Mouse (Mus musculus): ENCODE measurements around the gene Rpl9.

The Rpl9 gene

DNA sequence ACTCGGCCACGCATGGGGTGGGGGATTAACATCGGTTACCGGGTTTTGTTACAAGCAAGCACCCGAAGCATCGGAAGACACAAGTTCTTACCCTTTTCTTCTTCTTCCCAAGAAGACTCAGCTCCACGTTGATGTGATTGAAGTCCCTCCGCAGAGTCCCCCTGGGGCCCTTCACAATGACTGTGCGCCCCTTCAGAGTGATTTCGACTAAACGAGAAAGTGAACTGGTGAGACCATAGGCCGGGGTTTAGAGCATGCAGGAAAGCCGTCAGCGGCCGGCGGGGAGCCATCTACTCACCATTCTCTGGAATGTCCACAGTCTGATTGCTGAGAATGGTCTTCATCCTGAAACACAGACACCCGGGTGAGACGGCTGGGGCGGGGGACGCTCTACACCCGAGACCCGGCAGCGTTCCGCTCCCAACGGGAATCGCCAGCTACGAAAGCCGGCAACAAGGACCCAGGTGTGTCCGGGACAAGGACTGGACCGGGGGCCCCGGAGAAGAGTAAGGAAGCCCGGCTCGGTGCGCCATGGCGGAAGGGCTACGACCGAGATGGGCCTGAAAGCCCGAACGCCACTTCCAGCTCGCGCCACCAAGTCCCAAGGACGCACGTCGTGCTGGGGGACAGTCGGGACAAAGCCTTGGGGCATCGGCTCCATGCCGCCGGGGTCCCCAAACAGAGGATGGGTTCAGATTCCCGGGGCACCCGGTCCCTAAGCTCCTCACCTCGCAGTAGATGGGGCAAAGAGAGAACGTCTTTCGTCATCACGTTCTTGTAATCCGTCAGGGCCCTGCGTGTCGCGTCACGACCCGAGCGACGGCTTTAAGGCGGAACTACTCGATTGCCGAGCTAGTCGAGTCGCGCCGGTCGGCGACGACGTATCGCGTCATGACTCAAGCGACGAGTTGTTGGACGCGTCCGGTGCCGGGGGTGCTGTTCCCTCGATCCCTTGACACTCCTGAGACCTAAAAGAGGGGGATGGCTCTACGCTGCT is at the start of gene Rpl9, which contains the start of gene Lias:
Gene Rpl9 (minus strand): TSS at position 797 of the 997 bp plus-strand sequence.
Gene Lias (plus strand): TSS at position 850 of the 997 bp plus-strand sequence.
- in situ Hi-C loops (cut with MseI, MboI) = no loop called here

DNA sequence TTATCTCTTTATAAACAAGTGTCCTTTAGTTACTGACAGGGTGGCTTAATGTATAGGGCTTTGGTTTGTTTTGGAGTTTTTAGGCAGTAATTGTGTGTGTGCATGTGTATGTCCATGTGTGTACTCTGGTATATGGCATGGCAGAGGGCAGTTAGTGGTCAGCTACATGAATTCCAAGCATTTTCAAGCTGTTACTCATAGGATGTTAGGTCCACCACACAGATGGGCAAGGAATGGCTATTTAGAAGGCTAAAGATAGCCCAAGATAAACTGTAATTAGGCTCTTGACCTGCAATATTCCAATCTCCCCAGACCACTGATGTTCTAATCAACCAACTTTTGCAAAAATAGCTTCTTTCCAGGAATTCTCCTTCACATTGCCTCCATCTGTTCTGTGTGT is 46.8 kb upstream of the Rpl9 start:
- in situ Hi-C loops (cut with MseI, MboI) = no loop called here

DNA sequence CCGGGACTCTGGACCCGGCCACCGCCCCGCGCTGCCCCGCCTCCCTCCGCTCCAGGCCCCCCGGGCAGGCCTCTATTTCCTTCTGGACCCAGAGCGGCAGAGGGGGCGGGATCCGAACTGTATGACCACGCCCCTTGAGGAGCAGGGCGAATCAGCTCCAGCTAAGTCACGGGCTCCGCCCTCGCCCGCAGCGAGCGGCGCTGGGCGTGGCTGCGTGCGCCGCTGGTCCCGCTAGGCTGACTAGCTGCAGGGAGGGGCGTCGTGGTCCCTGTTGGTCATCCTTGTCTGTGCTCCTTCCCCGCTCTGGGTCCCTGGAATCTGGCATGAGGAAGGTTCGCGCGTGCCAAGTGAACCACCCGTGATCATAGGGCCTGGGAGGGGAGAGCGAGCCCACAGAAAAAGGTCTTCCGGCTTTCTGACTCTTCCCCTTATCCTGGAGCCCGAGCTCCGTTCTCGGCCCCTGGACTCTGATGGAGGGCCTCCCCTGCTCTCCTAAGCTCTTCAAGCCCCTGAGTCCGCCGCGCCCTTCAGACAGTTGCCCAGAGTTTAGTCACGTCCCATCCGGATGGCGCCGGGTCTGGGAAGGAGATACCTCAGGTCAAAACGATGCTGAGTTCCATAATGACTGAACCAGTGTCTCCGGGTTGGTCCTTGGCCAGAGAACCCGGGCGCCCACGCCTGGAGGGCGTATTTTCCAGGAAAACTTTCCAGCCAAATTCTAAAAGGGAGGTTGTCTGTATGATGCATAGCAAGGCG is 44.7 kb upstream of the Rpl9 start, which contains the start of gene Ugdh:
Gene Ugdh (minus strand): TSS at position 144 of the 756 bp plus-strand sequence.
- in situ Hi-C loops (cut with MseI, MboI) = no loop called here

GRCm38 (mm10) chr5:65435363-65435805 is 44.1 kb upstream of the Rpl9 start:
- in situ Hi-C loops (cut with MseI, MboI) = no loop called here

GRCm38 (mm10) chr5:65434471-65435362 is 43.5 kb upstream of the Rpl9 start:
- in situ Hi-C loops (cut with MseI, MboI) = no loop called here

DNA sequence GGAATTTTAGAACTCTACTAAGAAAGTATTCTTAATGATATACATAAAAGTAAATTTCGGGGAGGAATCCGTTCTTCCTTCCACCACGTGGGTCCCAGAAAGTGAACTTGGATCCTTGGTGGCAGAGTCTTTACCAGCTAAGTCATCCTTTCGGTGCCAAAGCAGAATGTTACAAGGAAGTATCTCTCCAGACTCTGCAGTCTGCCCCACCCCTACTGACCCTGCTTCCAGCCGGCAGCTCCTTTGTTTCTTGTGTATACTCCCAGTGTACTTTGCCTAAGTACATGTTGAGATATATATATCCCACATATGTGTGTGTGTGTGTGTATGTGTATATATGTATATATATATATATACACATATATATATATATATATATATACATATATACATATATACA is 38.2 kb upstream of the Rpl9 start:
- in situ Hi-C loops (cut with MseI, MboI) = no loop called here

GRCm38 (mm10) chr5:65428321-65428720 is 37.1 kb upstream of the Rpl9 start:
- in situ Hi-C loops (cut with MseI, MboI) = no loop called here

DNA sequence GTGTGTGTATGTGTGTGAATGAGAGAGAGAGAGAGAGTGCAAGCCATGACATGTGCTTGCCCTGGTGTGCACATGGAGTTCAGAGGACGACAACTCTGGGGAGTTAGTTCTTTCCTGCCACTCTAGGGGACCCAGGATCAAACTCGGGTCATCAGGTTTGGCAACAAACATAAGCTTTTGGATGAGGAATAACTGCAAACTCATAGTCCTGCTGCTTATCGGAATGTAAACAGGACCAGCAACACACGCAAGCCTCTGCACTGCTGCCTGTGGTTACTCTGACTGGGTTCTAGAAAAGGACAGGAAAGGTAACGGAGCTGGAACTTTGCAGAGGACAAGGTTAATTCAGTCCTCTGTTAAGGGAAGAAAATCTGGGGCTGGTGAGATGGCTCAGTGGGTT is 34.0 kb upstream of the Rpl9 start:
- in situ Hi-C loops (cut with MseI, MboI) = no loop called here

DNA sequence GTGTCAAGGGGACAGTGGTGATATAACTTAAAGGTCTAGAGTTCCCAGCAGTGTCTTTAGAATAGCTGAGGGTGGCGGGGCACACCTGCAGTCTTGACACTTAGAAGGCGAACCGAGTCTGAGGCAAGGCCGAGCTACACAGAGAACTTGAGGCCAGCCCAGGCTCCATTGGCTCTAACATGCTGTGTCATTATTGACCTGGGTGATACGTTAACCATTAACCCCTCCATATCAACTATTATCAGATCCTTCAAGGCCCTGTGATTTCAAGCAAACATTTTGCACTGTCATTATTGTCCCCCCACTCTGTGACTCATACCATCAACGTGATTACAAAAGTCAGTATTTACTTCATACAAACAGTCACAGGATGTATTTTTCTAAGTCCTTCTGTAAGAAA is 33.0 kb upstream of the Rpl9 start:
- in situ Hi-C loops (cut with MseI, MboI) = no loop called here

GRCm38 (mm10) chr5:65422803-65423202 is 31.6 kb upstream of the Rpl9 start:
- in situ Hi-C loops (cut with MseI, MboI) = no loop called here

DNA sequence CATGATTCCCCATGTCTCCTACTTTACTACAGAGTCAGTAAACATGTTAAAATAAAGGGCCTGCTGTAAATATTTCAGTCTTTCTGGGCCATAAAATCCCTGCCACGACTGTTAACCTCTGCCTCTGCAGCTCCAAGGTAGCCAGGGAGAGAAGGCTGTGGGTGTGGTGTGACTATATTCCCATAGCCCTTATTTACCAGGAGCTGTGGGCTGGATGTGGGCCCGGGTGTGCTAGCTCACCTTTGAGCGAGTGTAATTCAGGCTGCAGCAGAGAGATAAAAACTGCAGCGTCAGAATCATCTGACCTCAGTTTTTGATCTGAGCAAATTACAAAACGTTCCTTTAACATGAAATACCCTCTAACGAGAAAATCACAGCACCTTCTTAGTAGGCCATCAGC is 29.6 kb upstream of the Rpl9 start:
- in situ Hi-C loops (cut with MseI, MboI) = no loop called here

DNA sequence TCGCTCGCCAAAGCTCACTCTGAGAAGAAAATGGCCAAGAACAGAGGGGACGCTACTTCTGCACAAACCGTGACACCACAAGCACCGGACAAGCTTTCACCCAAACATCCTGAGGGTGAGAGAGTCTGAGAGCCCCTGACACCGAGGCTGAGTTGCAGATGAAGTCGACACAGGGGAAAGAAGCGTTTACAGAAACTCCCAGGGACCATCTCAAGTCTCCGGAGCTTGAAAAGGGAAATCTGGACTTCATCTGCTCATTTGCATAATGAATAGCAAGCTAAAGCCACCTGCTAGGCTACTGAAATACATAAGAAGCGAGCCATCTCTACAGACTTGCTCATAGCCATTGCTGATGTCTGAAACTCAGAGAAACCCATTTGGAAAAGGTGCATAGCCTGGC is 27.9 kb upstream of the Rpl9 start:
- in situ Hi-C loops (cut with MseI, MboI) = no loop called here

DNA sequence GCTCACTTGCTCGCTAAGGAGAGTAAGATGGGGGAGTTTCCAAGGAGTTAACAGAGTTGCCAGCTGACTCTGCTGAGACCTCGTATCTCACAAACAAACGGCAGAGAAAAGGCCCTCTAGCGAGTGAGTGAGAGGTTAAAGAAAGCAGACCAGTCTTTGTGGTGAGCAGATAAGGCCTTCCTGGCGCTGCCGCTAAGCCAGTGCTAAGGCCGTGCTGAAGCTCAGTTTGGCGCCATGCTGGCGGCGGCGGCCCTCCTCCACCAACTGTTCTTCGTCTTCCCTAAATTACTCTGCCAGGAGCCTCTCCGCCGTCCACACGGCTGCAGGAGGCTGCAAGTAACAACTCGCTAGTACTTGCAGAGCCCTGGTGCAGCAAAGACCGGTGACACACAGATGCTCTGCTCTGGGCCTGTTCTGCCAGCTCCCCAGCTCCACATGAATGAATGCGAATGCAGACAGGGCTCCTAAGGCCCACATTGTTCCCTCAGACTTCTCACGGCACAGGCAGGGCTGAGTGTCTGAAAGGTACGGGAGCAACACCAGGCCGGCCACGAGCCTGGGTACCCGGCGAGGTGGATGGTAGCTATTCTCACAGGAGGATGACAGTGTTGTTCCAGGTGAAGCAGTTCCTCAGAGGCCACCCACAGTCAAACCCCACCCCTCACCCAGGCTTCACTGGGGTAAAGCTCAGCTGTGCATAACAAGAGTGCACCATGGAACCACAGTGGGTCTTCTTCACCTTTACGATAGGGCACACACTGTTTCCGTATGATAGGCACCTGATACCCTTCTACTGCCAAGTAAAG is 24.6 kb upstream of the Rpl9 start:
- in situ Hi-C loops (cut with MseI, MboI) = no loop called here

DNA sequence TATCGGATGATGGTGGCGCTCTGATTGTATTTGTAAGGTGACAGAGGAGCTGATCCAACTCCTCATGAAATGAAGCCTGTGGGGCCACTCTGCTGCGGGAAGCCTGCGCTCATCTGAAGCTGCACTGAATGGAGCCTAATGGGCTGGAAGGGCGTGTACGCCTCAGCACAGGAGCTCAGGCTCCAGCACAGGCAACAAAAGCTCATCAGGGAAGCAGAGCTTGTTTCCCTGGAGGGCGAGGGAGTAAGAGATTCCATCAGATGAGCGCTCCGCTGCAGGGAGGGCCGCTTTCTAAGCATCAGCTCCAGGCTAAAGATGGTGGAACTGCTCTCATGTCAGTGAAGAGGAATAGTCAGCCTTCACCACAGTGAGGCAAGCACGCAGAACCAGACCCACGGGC is 16.7 kb upstream of the Rpl9 start:
- in situ Hi-C loops (cut with MseI, MboI) = loop anchor here in 1 of 2 experiments (10.0 kb wide), 1 partner anchor 117 kb away; no protein-coding TSS in a partner anchor

DNA sequence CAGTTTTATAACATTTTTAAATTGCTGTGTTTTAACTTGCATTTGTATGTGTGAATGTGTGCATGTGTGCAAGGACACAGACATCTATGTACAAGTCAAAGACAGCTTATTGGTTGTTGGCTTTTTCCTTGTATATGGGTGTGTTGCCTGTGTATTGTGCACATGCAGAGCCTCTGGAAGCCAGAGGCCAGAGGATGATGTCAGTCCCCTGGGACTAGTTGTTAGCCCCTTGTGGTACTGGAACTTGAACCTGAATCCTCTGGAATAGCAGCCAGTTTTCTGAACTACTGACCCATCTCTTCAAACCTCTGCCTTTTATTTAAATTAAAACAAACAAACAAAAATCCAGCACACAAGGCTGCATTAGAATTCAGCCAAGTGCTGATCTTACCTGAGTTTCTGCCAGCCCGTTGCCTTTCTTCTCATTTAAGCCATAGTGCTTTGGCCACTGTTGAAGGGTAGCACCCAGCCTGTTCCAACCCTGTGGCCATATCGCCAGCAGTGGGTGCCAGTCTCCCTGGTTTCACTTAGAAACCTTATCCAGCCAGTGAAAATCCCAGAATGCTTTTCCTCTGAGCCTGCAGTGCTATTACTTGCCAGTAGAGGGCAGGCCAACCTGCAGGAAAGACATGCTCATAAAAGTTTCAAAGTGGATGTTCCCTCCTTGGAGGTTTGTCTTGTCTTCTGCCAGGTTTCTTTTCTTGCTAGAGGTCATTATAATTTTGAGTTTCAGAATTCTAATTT is 10.2 kb upstream of the Rpl9 start:
- in situ Hi-C loops (cut with MseI, MboI) = loop anchor here in 1 of 2 experiments (10.0 kb wide), 1 partner anchor 123 kb away; no protein-coding TSS in a partner anchor

DNA sequence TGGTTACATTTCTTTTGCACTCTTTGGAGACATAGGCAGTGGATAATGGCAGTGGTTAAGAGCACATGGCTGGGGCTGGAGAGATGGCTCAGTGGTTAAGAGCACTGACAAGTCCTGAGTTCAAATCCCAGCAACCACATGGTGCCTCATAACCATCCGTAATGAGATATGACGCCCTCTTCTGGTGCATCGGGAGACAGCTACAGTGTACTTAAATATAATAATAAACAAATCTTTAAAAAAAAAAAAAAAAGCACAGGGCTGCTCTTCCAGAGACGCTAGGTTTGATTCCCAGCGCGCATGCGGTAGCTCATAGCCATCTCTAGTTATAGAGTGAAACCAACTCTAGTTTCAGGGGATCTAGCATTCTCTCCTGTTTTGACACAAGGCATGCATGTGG is 3.2 kb upstream of the Rpl9 start:
- in situ Hi-C loops (cut with MseI, MboI) = no loop called here

- in situ Hi-C loops (cut with MseI, MboI) = no loop called here
Observed at GRCm38 (mm10) chr5:65391753-65392152, 509 bp upstream of the Rpl9 start.

DNA sequence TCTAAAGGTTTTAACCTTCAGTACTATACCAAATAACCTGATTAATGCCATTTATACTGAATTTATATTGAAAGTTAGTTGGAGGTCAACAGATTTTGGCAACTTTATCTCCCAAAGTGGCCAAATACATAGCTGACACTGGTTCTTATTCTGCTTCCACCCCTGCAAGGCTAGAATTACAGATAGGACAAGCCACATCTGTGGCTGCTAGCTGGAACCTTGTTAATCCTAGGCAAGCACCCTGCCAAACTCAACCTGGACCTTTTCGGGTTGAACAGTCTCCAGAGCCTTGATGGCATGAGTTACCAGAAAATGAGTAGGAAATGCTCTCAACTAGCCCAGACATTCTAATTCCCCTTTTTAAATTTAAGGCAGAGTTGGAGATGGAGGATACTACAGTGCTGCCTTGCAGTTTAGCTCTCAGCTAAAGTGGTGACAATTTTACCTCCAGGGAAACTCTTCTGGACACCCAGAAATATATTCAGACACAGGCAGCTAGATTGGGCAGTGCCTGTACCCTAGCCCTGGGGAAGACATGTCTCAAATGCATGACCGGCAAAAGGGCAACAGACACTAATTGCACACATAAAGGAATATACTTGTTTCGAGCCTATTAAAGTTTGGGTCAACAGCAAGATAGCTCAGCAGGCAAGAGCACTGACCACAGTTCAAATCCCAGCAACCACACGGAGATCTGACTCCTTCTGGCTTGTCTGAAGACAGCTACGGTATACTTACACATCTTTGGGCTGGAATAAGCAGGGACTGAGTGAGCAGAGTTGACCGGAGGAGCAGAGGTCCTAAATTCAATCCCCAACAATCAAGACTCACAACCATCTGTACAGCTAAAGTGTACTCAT is 4.0 kb downstream of the Rpl9 start:
- in situ Hi-C loops (cut with MseI, MboI) = no loop called here

- in situ Hi-C loops (cut with MseI, MboI) = no loop called here
Observed at GRCm38 (mm10) chr5:65385704-65386103, 5.5 kb downstream of the Rpl9 start.
